Mouse (Mus musculus) spleen, embryonic (tissue): ENCODE measurements around the gene Hoxa10.

Source experiments
- CTCF ChIA-PET: fragments of 350-600 bp; sonication (Branson Sonifier 250); formaldehyde crosslinking; loops from one replicate; lab custom pipeline; 2022; lab: Charles Lee

The Hoxa10 gene

GRCm38 (mm10) chr6:52264106-52264790, 23.6 kb upstream of the Hoxa10 start:
- CTCF ChIA-PET, result interaction anchor here (0.6 kb wide), 1 partner anchor 830 kb away, joined by 4 read pairs; no protein-coding TSS in a partner anchor

DNA sequence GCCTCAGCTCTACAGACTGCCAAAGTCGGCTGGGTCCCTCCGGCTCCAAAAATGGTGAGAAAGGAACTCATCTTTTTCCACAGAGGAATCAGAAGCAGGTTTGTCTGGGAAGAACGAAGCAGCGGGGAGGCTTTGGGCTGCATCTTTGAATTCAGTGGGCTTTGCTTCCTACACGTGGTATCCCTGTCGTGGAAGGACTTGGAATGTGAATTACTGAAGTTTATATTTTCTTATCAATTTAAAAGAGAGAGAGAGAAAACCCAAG, 22.6 kb upstream of the Hoxa10 start:
- CTCF ChIA-PET, result no interaction called here

- CTCF ChIA-PET, result no interaction called here
Measured at GRCm38 (mm10) chr6:52262463-52263320, 22.0 kb upstream of the Hoxa10 start.

DNA sequence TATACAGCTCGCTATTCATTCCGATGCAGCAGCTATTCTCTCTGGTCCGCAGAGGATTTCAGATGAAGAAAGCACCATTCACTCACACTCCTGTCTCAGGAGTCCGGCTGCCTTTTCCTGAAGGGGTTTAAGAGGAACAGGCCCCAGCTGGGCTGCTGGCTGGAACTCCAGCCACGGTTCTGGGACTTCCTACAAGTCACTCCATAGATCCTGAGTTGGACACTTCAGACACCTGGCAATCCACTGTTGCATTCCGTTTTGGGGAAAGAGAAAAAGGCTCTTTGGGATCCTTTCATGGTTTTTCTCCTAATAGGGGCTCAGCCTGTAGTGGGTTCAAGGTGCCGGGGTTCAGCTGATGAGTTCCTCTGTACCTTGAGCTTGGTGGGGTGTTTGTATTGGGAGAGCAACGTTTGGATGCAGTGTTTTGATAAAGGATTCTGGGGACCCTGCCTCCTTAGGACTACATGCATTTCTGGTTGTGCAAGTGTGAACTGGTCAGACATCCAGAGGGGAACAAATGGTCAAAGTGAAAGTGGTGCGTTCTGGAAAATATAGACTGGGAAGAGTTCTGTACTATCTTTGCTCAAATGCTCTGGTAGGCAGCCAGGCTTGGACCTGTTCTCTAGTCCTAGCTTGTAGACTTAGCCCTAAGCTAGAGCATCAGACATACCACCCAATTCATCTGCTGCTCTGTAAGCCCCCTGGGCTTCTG, 21.3 kb upstream of the Hoxa10 start:
- CTCF ChIA-PET, result no interaction called here

DNA sequence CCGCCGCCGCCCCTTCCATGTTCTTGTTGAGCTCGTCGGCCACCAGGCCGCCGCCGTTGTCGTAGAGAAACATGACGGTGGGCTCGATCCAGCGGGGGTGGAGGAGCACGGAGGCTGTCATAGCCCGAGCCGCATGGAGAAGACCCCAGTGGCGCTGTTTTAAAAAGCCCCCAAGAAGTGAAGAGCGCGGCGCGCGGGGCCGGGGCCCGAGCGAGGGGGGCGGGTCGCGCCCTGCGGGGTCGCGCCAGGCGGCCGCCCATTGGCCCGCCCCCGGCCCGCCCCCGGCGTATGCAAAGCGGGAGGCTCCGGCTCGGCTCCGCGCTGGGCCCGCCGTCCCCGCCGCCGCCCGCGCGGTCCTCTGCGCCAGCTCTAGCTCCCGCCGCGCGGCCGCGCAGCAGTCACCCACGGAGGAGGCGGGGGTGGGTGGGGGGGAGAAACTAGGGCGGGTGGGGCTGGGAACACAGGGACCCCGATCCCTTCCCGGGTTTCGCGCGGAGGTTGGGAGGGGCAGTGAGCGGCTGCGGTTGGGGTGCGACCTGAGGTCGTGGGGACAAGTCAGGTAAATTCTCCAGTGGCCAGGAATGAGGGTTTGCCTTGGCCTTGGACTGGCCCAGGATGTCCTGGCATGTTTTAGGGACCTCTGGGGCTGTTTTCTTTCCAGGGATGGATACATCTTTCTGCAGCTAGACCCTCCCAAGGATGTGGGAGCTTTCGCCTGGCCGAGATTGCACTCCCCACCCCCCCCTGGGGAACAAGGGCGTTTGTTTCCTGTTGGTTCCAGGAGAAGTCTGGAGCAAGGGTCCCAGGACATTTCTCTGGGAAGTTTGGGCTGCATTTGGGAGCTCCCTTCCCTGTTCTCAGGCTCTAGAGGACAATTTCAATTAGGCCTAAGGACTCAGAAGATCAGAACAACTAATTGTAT, 20.3 kb upstream of the Hoxa10 start, which contains the start of gene Hoxa13:
Hoxa13 (minus strand) TSS at position 227 of the 922 bp plus-strand sequence.
- CTCF ChIA-PET, result no interaction called here

GRCm38 (mm10) chr6:52259811-52260261, 19.2 kb upstream of the Hoxa10 start:
- CTCF ChIA-PET, result interaction anchor here (0.5 to 1.0 kb wide), 4 partner anchors 9 to 1254 kb away, joined by 3 to 5 read pairs (median 4); no protein-coding TSS in a partner anchor

GRCm38 (mm10) chr6:52259081-52259790, 18.6 kb upstream of the Hoxa10 start:
- CTCF ChIA-PET, result interaction anchor here (0.5 to 1.0 kb wide), 6 partner anchors 9 to 660 kb away, joined by 3 to 4 read pairs (median 3); partner anchors contain the start of gene Hoxa9

GRCm38 (mm10) chr6:52256956-52257355, 16.3 kb upstream of the Hoxa10 start:
- CTCF ChIA-PET, result interaction anchor here (0.6 to 1.2 kb wide), 8 partner anchors 9 to 914 kb away, joined by 3 to 6 read pairs (median 4); partner anchors contain the start of gene Hoxa11

DNA sequence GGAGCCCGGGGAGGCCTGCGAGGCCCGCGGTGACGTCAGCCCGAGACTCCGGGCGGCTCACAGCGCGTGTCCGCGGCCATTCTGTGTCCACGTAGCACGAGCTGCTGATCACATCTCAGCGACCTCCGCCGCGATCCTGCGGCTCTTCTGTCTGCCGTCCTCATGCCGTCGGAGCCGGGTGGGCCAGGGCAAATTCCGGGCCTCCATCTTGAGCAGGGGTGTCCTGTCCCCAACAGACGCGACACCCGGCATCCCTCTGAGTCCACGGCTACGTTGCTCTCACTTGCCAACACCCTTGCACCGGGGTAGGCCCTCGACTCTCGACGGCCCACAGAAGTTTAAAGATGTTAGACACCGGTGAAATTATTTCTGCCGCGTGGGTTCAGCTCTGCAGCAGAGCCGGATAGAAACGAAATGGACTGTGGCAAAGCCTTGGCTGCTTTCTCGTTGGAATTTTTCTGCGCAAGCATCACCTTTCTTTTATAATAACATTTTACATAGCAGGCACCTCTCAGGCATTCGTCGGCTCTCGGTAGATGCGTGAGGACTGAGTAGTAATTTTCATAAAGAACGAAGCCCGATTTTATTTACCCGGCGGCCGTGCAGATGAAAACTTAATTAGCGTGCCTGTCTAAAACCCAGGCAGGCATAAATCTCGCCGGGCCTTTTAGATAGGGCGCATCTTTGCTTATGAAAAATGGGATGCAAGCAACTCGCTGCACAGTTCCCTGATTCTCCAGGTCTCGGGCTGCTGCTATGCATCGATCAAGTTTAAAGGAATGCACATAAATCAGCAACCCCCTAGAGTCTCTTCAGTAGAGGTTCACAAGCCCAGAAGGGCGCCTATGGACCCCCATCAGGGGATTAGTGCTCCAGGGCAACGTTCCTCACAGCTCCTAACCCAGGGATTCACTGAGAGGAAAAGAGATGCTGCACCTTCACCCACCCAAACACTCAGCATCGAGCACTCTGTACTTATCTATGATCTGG, 13.2 kb upstream of the Hoxa10 start:
- CTCF ChIA-PET, result interaction anchor here (0.6 kb wide), 1 partner anchor 327 kb away, joined by 13 read pairs; no protein-coding TSS in a partner anchor

DNA sequence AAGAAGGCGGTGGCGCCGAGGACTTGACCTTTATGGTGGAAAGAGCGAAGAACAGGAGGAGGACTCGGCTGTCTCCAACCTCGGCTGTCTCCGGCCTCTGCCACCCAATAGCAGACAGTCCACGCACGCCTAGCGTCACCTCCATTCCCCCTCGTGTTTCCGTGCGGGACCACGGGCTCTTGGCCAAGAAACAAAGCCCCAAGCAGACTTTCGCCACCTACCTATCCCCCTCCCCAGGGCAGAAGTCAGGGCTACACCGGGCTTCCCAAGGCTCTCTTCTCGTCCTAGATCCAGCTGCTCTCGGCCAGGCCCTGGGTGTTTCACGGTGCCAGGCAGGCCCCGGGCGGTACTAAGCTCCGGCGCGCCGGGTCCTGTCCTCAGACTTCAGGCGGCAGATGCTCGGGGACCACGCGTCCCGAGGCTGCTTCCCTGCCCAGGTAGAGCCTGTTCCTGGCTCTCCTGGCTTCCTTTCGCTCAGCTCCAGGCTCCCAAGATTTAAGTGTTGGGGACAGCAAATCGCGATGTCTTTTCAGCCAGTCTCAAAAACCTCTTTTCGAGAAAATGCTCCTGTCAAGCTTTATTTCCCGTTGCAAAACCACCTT, 12.2 kb upstream of the Hoxa10 start:
- CTCF ChIA-PET, result interaction anchor here (0.5 kb wide), 1 partner anchor 1079 kb away, joined by 3 read pairs; no protein-coding TSS in a partner anchor

GRCm38 (mm10) chr6:52252016-52252774, 11.5 kb upstream of the Hoxa10 start:
- CTCF ChIA-PET, result interaction anchor here (0.5 to 0.6 kb wide), 2 partner anchors 487 to 1079 kb away, joined by 3 read pairs; no protein-coding TSS in a partner anchor

GRCm38 (mm10) chr6:52251177-52251879, 10.7 kb upstream of the Hoxa10 start:
- CTCF ChIA-PET, result no interaction called here

DNA sequence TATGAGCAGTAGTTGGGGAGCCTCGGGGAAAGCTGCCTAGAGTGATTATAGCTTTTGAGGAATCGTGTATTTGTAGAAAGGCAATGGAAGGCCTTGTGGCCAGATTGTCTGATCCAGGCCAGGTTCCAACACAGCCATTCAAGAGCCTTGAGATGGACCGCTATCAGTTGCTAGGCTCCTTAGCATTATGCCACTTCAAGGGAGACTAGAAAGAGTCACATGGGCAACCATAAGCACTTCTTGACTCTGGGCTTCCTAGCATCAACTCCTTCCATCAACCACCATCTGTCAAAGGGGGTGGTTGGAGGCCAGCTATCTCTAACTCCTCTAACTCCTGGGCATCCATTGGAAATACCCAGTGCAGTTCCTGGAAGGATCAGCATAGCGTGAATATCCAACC, 9.2 kb upstream of the Hoxa10 start:
- CTCF ChIA-PET, result interaction anchor here (0.6 kb wide), 1 partner anchor 23 kb away, joined by 3 read pairs; no protein-coding TSS in a partner anchor

DNA sequence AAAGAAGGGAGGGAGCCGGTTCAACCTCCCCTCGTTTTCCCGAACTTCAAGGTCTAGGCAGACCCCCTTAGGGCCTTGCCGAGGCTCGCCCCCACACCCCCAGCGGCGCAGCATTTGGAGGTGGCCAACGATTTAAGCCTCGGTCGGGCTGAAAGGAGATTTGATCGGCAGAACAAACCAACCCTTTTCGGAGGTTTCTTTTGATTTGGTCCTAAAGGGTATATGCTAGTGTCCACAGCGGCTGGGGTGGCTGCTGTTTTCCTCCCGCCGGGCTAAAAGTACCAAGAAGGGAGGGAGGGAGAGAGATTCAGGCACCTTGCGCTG, 8.7 kb upstream of the Hoxa10 start:
- CTCF ChIA-PET, result no interaction called here

- CTCF ChIA-PET, result no interaction called here
Measured at GRCm38 (mm10) chr6:52248638-52249414, 8.2 kb upstream of the Hoxa10 start.
